Mouse (Mus musculus) adrenal gland, postnatal 14 days (tissue): ENCODE measurements around the gene Btbd3. TPM values are rescaled to one million over a fixed set of nuclear protein-coding genes. Genes with fewer than 3 reads are reported as not detected.

ENCODE experiments used
- DNase-seq: peaks from one replicate; pipeline ENCODE4 v3.0.0; 2021; ENCODE audit warnings: mixed read lengths
- long read RNA-seq, 2 experiments: library from polyadenylated mRNA; stranded (forward); transcript quantifications; one replicate each; pipeline ENCODE4 v2.0.0; 2021
- total RNA-seq: library from RNA; stranded (reverse); gene quantifications from 2 replicates; pipeline ENCODE4 v1.2.3, GENCODE M21; 2021

The Btbd3 gene
- 28.1 and 32.5 TPM in 2 replicates for total RNA-seq
- long read RNA-seq, experiment 1, full-length matches to known transcripts: 12 of 15 reads
- long read RNA-seq, experiment 1, partial matches to known transcripts: 0 of 15 reads
- long read RNA-seq, experiment 1, other reads (novel, unspliced or antisense): 3 of 15 reads
- long read RNA-seq, experiment 2, full-length matches to known transcripts: 7 of 11 reads
- long read RNA-seq, experiment 2, partial matches to known transcripts: 0 of 11 reads
- long read RNA-seq, experiment 2, other reads (novel, unspliced or antisense): 4 of 11 reads

DNA sequence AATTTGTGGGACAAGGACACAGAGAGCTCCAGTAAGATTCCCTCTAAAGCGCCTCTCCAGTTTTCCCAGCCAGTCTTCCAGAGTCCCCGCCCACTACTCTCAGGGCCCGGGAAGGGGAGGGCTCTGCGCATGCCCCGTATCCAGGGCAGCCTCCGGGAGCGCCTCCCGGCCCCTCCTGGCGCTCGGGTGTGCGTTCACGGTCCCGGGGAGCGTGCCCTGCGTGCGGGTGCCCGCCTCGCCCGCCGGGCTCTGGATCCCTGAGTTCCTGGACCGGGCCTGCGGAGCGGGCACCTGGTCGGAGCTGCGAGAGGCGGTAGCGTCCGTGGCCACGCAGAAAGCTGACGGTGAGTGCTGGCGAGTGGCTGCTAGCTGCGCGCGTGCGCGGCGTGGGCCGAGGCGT, at the start of gene Btbd3:
Btbd3 (plus strand) TSS at position 155 of the 400 bp plus-strand sequence.
- DNase-seq: peak; percentile 98

DNA sequence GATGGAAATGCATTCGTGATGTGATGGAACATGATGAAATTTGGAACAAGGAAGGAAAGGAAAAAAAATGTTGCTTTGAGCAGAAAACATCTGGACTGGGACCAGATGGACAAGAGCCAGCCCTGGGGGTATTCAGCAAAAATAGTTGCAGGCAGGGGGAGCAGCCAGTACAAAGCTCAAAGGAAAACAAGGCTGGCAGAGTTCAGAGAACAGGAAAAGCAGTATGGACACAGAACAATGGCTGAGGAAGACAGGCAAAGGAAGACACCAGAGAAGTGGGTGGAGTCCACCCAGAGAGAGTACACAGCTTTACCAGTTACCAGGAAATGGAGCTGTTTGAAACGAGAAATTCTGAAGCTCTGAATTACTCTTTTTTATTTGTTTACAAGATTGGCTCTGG, 40.8 kb upstream of the Btbd3 start:
- peak; percentile 76 for DNase-seq

DNA sequence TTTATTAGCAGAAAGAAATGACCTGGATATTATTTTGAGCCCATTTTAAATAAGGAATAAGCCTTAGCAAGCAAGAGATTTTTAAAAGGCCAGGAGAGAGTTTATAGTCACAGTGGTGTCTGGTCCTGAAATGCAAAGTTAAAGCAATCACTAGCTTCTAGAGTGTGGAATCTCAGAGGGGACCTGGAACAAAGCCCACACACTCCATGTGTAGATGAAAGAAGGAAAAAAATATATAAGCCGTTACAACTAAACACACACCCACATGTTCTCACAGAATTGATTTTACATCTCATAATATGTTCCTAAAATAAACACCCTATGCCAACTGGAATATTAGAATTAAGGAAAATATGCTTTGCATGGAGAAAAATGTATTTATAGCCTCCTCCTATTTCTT, 36.1 kb upstream of the Btbd3 start:
- no peak for DNase-seq

DNA sequence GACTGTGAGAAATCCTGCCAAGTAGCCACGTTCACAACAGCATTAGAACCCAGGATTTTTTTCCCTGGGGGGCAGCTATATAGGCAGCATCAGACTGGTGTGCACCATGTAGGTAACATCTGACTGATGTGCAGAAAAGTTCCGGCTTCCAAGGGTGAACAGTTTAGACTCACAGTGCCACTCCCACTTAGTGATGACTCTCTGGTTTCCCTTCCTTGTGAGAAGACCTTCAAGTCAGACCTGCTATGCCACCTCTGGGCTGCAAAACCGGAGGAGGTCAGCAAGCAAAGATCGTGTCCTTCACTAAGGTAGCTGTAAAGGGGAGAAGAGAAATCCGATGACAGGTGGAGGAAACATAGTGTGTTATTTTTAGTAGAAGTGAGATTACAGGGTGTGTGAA, 24.1 kb upstream of the Btbd3 start:
- DNase-seq: no peak

DNA sequence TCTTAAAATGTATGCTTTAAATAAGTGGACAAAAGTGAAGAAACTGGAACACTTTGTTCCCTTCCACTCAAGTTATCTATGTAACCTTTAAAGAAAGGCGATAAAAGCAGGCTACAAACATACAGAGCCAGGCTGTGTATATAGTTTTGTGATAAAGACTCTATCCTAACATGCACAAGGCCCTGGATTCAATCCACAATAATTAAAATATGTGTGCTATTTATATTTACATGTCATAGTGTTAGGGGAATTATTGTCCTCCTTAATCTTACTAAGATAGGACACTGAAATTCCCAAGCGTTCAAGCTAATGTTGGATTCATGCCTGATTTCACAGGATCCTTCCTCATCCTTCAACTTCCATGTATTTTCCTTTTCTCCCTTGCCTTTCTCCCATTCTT, 20.2 kb upstream of the Btbd3 start:
- DNase-seq: no peak

DNA sequence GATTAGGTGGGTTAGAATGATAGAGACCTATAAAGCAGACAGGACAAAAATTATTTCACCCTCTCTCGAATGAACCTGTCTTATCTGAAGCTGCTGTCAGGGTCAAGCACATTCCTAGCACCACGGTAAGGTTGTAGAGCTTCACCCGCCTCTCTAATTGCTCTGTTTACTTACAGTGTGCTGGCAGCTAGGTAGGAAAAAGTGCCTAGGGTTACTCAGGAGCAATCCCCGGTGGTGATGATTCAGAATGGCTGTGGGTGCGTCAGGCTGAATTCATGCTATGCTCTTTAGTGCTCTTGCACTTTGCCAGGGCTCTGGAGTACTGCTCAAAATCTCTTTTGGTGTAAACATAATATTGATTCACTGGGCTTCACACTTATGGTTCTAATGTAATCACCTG, 13.9 kb upstream of the Btbd3 start:
- no peak for DNase-seq

DNA sequence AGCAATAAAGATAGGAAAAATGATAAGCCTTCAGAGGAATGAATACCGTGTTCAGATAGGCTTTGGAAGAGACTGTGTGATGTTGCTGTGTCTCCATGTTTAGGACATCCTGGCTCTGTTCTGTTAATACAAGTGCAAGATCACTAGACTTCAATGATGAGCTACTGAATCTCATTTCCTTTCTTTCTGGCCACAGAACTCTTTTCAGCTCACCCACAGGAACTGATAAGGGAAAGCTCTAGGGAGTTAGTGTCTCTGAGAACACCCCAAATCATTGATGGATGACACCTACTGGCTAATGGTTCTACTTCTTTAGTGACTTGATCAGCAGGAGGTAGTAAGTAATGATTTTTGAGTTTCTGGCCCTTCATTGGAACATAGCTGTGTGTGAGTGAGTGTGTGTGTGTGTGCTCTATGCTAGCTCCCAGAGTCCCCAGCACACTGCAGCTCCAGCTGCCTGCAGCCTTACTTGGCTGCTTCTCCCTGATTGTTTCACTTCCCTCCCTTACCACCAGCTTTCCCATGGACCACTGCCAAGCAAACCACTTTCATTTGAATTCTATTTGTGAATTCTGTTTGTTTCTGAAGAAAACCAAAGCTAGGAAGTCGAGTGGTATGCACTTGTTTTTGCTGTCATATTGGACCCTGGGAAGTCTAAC, 10.6 kb upstream of the Btbd3 start:
- peak; percentile 43 for DNase-seq

DNA sequence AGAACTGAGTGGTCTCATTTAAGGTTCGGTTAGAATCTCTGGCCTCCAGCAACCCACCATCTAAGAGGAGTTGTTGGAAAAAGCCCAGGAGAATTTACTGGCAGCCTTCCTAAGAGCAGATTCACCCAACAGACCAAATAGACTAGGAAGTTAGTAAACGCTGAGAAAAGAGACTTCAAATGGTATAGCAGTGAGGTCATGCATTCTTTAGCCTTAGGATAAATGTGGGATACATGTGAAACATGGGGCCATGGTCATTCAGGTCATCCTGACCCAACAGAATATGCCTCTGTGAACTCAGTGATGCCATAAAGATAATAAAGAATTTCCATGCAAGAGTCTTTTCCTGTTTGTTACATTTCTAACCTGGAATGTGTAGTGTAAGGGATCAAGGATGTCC, 8.4 kb upstream of the Btbd3 start:
- DNase-seq: no peak

DNA sequence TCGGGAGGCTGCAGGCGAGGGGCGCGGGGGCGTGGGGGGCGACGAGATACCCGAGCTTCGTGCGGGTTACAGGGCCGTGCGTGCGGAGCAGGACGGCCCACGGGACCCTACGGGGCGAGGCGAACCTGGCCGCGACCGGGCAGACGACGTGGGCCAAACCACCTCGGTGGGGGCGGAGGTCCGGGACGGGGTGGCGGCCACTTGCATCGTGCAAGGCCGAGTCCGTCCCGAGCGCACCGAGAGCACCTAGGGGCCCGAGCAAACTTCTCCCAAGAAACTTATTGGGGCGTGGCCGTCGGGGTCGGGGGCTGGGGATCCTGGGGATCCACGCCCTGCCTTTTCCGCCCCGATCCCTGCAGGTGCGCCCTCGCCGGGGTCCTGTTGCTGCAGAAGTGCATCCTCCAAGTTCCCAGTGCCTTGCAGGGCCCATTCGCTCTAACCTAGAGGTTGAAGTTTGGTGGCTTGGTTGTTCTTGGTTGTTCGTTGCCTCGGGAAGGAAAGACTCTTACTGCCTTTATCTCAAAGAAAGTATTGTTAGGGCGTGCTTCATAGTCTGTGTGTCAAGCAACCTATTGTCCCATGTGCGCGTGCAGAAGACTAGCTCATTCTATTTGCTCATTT, 596 bp downstream of the Btbd3 start:
- DNase-seq: peak; percentile 66

DNA sequence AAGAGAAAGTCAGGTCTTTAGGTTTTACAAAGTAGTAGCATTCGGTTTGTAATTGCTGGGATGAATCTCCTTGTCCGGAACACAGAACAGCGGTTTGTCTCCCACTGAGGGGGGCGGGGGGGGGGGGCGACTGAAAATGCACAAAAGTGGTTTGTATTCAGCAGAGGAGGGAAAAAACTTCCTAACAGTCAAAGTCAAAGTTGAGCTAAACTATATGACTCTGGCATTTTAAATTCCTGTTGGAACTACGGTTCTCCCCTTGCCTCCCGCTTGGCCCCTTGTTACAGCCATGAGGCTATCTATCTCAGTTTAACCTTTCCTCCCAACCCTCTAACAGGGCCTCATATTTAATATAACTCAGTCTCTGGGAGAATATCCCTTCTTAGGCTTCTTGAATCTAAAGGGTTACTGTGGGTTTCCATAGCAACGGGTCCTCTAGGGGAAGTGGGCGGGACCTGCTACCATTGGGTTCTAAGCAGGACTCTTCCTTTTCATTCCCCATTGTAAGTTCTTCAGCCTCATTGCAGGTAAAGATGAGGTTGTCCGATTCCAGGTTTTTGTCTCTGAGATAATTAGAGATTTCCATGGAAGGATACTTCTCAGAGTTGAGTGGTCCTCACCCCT, 1.4 kb downstream of the Btbd3 start:
- DNase-seq: peak; percentile 62

DNA sequence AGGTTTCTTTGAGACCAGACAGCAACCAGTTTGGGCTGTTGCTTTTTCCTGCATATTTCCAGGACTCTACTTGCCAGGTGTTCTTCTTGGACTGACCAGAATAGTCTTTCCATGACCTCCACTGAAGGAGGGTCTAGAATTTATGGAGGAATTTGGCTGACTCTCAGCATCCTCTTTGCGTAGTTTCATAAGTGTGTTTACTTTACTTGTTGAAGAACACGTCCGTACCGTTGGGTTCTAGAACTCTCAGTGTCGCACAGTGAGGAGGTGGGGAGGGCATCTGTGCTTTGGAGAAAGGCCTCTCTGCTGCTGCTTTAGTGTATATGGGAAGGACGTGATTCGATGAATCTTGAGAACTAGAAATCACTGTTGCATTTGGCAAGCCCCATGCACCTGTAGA, 4.8 kb downstream of the Btbd3 start:
- DNase-seq: no peak

DNA sequence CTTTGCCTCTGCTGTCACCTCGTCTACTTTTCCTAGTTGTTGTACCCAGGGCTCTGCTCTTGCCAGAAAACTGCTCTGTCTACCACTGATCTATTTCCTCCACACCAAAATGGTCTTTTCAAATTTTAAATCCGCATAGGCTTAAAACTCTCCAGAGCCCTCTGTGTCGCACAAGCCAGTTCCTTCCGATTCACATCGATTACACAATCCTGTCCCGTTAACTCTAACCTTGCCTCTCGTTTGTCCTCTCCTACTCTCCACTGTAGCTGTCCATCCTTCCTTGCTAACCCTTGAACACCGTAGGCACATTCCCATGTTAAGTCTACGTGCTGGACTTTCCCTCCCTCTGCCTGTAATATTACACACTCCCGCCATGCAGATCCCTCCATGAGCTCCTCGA, 6.5 kb downstream of the Btbd3 start:
- DNase-seq: no peak

DNA sequence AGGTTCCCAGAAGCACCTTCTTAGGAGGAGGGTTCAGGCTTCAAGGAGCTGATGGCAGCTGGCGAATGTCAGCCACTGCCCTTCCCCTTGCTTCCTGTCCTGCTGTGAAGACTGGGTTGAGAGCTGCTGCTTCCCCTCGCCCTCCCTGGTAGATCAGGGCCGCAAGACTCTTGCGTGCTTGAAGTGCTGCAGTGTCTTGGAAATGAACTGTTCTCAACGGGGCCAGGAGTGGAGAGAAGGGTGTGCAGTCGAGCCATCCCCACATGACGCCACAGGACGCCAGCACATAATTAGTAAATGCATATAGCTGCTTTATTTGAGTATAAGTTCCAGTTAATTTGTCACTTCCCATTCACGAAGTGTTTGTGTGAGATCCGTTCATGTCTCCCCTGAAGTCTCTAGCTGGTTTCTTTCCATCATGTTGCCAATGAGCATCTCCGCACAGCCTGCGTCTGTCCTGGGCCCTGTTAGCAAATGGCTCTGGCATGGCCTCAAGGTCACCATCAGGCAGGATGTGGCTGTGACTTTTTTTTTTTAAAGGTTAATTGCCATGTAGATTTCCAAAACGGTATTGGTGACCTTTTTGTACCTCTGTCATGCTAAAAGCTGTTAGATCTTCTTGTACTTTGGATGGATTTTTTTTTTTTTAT, 9.1 kb downstream of the Btbd3 start:
- peak; percentile 68 for DNase-seq

DNA sequence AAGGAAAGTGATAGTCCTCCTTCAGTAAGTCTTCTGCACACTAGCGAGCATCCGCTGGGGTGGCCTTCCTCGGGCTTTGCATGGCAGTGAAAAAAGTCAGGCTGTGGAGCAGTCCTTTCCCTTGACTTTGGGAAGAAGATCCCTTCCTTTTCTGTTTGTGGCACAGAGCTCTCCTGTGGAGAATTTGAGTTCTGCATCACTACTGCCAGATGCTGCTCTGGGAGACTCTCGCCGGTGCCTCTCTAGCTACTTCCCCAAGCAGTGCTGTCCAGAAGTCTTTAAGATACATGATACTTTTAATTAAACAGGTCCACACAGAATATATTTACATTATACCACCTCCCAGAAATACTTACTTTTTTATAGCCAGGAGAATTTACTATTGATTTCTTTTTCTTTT, 10.3 kb downstream of the Btbd3 start:
- no peak for DNase-seq

DNA sequence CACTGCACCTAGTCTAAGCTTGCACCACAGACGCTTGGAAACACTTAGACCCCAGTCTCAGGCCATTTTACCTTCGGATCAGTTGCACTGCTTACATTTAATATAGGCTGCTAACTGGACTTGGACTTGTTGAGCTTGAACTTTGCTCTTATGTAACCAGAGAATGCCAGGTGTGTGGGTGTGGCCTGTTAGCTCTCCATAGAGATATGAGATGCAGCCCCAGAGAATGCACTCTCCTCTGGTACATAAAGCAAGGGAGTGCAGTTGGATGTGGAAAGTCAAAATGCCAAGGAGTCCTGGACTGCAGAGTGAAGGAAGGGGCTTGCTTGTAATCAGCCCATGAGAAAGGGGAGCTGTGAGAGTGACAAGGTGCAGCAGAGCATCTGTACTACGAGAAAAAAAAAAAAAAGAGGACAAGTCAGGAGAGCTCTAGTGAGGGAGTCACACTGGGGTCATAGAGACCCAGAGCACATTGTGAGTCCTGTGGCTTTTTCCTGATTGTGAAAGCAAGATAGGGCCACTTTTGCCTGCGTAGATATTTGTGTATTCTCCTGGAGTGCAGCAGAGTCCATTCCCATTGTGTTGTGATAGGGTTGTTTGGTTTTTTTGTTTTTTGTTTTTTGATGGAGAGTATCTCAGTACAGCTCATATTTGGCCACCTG, 11.6 kb downstream of the Btbd3 start:
- DNase-seq: no peak

DNA sequence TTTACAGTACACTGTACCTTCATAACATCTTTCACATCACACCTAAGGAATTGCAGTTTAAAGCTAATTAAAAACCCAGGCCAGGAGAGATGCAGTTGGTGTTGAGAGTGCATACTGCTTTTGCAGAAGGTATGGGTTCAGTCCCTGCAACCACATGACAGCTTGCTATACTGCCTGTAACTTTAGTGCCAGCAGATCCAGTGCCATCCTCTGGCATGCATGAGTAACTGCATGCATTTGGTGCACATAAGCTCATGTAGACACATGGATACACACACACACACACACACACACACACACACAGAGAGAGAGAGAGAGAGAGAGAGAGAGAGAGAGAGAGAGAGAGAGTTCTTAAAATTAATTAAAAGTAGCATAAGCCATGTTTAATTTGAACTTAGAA, 13.0 kb downstream of the Btbd3 start:
- no peak for DNase-seq

DNA sequence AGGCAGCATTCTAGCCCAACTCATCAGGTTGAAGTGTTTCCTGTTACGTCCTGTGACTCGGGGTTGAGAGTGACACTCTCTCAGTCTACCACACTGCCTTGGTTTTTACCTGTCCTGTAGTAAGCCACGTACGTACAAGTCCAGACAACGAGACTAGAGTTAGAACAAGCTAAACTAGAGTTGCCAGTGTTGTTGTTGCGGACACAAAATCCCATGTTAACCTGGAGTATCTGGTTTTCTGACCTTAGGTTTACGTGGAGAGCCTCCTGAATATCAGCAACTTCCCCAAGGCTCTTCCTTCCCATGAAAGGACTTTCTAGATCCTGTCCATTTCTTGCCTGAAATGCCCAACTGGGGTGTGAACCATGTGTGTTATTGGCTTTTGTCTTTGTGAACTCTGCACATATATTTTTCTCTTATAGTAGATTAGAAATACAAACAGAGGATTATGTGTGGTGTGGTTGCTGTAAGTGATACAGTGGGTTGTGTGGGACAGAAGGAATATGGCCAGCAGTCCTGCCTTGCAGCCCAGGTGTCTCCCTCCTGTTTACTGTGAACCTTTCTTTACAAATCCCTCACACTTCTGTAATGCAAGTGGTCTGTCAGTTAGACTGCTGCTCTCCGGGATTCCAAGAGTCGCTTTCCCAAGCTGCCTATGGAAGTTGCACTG, 17.2 kb downstream of the Btbd3 start:
- DNase-seq: no peak

DNA sequence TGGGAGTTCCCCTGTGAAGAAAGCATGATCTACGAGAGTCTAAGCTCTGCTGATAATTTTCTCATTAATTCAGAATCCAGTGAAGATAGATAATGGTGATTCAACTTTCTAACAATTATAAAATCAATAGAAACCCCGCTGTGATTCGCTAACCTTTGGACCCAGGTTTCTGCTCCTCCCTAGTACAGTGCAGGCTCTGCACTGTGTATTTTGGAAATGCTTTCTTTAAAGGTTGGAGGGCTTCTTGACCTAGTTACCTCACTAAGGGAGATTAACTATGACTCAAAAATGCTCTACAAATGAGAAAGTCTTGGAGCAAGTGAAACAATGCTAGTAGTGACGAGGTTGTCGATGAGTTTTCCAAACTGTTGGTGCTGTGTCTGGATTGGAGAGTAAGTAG, 17.7 kb downstream of the Btbd3 start:
- no peak for DNase-seq

DNA sequence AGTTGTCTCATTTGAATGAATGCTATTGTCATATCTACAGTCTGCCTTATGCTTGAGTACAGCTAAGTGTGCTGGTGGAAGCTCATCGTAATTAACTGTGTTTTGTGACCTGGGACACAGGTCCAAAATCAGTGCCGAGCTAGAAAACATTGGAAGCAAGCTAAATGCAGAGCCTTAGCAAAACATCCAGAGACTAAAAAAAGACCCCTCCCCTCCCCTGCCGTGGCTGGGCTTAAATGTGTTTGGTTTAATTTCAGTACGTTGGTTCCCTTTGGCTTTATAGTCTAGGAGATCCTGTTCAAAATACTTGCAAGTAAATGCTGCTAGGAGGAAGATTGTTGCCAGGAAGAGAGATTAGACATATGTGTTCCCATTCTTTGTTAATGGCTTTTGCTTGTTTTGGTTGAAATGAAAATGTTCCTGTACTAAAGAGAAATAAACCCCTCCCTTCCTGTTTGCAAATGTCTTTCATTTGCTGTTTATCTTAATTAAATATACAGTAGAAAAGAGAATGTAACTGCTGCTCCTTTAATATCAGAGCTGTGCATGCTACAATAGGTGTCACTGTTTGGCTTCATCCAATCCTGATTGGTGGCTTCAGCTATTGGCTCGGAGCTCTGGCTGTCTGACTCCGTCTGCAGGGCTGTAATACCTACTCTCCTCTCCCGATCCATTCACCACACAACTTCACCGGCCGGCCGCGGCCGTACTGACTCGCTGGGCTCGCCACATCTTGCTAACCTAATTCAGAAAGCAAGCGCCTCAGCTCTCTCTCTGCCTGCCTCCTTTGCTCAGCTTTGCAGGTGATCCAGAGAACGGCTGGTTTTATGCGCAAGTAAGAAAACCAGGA, 21.7 kb downstream of the Btbd3 start:
- DNase-seq: peak; percentile 77

DNA sequence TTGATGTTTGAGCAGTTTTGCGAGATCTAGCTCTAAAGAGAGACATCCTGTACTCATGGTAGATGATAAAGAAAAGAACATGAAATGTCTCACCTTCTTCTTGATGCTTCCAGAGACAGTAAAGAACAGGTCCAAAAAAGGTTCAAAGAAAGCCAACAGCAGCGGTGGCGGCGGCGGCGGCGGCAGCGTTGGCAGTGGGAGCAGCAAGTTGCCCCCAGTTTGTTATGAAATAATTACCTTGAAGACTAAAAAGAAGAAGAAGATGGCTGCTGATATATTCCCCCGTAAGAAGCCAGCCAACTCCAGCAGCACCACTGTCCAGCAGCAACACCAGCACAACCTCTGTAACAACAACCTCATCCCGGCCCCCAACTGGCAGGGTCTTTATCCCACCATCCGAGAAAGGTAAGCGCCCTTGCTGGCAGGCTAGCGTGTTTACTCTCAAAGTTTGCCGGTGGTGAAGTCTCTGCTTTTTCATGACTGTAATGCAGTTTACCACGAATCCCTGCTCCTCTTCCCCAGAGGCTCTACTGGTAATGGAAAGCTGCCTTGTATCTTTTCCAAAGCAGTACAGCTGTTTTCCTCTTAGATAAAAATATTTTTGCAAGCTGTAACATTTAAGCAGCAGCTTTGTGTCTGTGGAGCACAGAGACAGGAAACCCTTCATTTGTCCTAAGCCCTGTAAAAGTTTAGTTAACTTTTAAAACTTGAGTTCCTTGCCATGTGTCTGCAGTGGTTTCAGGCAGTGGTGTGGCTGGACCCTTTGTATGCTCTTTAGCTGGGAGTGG, 22.7 kb downstream of the Btbd3 start:
- no peak for DNase-seq
